Mouse (Mus musculus): ENCODE data around the gene Hapln2.

Gene Hapln2

DNA sequence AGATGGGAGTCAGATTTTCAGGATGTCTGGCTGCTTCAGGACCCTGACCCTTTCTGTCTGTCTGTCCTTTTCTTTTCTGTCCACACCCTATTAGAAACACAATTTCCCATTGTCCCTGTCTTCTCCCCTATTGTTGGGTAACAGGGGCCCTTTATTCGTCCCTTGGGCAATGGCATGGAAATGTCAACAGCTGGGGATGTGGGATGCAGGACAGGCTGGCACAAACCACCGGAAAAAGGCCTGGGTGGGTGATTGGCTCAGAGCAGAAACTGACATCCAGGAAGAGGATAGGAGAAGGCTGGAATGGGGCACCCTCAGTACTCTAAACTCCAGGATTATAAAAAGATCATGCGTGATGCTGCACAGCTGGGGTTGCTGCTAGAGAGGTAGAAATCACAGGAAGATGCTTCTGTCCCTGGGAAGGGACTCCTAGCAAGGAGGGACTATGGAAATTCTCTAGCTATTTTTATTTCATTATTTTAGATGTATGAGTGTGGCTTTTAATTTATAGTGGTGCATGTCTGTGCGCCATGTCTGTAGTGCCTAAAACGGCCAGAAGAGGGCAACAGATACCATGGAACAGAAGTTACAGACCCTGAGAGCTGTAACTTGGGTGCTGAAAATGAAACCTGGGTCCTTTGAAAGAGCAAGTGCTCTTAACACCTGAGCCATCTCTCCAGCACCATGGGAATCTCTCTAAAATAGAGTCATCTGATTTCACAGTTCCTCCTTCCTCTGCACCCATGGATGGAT is at the start of gene Hapln2:
Gene Hapln2, minus strand, starts transcription at position 150 of the 753 bp plus-strand sequence.
- peak; percentile 18 to 22 for DNase-seq

DNA sequence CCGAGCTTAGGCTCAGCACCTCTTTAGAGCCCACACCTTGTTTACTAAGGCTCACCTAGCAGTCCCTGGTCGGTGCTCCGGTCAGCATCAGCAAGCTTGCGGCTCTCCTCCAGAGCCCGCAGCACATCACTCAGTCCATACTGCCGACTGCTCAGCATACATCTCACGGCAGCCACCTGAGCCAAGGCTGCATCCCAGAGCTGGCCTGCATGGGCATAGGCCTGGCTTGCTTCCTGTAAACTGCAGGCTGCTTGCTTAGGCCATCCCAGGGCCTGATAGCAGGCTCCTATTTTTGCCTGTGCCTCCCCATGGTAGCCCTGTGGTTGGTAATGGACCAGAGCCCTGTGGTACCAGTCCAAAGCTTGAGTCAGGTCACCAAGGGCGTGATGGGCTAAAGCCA is 47.4 kb upstream of the Hapln2 start:
- DNase-seq, result peak; percentile 54 to 59

DNA sequence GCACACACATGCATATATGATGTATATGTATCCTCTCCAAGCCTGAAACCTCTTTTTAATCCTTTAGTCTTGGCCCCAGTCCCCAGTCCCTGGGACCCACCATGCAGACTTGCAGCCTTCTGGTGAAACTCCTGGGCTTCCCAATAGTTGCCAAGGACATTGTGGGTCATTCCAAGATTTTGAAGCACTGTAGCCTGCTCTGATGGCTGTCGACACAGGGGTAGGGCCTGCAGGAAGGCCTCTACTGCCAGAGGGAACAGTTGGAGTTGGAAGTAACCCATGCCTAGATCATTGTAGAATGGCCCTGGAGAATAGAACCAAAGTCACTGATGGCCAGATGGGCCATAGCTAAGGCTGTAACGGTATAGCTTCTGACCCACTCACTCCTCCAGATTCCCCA is 47.0 kb upstream of the Hapln2 start:
- DNase-seq, result peak; percentile 64 to 77

DNA sequence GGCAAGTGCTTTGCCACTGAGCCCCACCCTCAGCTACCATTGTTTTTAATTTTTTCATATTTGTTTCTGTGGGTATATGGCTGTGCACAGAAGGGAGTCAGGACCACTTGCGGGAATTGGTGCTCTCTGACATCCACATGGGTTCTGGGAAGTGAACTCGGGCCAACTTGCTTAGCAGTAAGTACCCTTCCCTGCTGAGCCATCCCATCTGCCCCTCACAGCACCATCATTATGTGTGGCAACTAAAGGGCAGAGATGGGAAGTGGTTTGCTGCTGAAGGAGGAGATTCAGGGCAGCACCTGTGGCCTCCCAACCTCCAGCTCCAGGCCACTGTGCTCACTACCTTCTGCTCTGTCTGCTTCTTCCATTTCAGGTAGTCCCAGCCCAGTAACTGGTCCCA is 46.2 kb upstream of the Hapln2 start:
- peak; percentile 52 to 70 for DNase-seq

DNA sequence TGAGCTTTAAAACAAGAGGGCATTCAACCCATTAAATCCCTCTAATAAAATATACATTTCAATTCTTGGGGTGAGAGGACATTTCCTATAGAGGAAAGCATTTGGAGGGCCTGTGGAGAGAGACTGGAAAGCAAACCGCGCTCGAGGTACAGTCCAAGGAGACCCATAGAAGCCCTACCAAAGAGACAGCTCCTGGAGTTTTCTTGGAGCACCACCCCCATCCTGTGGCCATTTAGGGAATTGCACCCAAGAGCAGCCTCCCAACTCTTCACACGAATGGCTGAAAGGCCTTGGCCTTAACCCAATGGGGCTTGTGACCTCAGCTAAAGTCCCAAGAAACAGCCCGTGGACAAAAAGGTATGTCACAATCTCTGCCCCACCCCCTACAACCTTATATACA is 44.4 kb upstream of the Hapln2 start:
- peak; percentile 94 to 96 for DNase-seq

DNA sequence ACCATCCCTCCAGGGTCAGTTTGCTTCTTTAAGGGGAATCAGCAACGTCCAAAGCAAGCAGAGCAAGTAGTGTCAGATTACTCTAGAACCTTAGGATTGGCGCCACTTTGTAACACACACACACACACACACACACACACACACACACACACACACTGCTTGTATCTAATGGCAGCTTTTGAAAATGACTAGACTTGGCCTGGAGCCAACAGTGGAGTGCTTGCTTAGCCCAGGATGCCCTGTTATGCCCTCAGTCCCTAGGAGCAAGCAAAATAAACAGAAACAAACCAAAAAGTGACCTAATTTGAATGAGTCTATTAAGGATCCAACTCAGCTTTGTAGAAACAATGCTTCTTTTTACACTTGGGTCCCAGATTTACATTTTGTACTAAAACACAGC is 41.0 kb upstream of the Hapln2 start:
- peak in 1 of 2 experiments; percentile 23 for DNase-seq

DNA sequence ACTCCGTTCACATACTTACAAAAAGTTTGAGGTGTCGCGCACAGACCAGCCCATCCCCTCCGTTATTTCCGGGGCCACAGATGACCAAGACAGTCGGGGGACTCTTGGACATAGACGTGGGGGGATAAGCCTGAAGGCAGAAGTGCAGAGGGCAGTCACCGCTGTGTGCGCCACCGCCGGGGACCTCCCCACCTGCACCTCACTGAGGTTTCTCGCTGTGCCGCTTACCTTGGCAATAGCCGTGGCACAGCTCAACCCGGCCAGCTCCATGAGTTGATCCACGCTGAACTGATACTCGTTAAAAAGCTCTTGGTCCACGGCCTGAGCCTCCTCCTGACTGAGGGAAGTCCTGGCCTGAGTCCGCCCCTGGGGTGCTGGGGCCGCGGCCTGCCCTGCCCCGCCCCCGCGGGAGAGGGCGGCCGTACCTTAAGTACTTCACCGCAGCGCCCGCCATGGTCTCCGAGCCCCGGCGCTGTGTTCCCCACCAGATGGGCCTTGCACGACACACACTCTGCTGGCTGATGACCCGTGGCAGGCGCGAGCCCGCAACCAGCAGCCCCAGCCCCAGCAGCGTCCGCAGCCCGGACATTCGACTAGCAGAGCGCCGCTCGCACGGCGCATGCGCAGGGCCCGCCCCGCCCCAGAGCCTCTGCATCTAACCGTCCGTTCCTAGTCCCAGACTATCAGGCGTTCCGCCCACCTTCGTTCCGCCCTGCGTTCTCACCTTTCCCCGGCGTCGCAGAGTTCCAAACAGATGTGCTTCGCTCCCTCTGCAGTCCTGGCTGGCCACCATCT is 30.7 kb upstream of the Hapln2 start, which contains the start of gene Naxe:
Gene Naxe, minus strand, starts transcription at position 594 of the 795 bp plus-strand sequence.
- peak; percentile 90 to 94 for DNase-seq

DNA sequence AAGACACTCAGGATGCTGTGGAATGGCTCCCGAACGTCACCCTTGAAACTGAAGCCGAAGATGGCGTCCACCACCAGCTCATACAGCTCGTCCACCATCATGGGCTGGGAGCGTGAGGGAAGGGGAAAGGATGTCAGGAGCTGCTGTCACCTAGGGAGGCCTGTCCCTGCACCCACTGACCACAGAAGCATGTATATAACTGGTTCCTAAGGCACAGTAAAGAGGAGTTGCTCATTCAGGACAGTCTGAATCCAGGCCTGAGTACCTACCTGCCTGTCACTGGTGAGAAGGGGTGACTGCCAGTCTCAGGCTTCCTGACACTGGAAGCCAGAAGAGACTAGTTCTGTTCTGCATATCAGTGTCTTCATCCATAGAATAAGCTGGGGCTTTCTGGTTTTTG is 29.6 kb upstream of the Hapln2 start:
- DNase-seq, result no peak

DNA sequence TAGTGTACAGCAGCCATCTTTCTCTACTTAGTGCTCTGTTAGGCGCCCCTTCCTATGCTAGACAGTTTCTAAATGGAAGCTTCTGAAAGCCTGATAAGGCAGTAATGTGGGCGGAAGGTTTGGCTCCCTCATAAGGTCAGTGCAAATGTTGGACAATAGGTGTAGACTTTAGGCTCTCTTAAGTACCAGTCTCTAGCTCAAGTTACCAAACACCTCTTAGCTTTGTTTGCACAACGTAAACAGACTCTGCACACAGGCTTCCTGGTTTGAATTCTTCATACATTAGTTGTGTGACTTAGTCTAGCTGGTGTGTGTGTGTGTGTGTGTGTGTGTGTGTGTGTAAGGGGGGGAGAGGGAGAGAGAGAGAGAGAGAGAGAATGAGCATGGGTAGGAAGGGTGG is 22.1 kb upstream of the Hapln2 start:
- DNase-seq, result no peak

DNA sequence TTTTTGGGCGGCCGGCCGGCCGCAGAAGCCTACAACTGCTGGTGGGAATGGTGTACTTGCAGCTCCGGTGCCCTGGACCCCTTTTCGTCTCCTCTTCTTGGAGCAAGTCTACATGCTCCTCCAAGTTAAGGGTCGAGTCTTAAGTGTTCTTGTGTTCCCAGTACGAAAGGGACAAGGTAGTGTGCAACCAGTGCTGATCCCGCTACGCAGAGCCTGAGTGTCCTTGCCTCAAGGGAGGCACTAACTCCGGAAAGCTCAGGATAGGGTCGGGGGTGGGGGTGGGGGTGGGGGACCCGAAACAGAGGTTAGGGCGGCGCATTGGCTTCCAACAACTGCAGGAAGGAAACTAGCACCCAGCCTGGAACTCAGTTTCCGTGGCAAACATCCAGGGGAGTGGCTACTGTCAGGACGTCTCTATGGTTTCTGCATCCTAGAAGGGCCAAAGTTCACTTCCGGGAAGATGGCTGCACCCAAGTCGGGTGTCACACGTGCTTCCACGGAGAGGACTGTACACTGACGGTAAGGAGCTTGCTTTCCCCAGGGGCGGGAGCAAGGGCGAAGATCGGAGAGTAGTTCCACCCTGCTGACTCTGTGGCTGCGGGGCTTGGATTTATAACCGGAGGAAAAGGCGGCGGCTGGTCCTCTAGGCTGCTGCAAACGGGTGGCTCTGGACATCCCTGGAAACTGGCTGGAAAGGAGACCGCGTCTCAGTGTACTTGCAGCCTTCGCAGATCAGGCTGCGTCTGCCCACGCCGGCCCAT is 15.5 kb upstream of the Hapln2 start, which contains the start of gene Gpatch4:
Gene Gpatch4, plus strand, starts transcription at position 448 of the 761 bp plus-strand sequence.
- peak; percentile 95 to 96 for DNase-seq

DNA sequence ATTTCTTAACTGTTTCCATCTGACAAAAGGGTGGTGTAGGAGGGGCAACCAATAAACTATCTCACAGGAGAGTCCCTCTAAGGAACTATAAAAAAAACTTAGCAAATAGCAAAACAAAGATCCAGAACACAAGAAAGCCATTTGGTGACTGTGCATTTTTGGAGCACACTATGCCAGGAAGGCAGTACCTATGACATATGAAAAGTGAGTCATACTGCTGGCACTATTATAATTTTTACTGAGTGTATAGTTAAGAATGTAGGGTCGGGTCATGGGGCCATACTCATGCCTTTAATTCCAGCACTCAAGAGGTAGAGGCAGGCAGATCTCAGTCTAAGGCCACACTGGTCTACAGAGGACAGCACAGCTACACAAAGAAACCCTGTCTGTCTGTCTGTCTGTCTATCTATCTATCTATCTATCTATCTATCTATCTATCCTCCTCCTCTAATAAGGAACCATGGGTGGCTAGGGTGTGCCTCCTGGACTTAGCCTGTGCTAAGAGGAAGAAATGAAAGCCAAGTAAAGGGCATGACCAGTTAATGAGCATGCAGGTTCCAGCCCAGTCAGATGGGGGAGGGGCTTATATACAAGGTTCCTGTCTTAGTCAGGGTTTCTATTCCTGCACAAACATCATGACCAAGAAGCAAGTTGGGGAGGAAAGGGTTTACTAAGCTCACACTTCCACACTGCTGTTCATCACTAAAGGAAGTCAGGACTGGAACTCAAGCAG is 8.3 kb upstream of the Hapln2 start:
- DNase-seq, result no peak

DNA sequence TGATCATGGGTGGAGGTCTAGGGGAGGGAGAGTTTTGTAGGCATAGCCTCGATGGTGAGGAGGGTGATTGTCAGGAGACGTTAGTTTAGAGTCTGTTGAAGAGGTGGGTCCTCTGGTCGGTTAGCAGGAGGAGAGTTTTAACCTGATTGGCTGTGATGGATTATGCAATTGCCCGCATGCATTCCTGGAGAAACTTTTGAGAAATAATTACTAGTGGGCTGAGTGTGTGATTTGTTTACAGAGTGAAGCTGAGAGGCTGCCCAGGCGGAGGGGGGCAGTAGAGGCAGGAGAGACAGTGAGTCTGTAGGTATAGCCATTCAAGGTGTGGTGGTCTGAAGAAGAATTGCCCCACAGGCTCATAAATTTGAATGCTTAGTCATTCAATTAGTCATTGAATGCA is 6.1 kb upstream of the Hapln2 start:
- DNase-seq, result no peak

DNA sequence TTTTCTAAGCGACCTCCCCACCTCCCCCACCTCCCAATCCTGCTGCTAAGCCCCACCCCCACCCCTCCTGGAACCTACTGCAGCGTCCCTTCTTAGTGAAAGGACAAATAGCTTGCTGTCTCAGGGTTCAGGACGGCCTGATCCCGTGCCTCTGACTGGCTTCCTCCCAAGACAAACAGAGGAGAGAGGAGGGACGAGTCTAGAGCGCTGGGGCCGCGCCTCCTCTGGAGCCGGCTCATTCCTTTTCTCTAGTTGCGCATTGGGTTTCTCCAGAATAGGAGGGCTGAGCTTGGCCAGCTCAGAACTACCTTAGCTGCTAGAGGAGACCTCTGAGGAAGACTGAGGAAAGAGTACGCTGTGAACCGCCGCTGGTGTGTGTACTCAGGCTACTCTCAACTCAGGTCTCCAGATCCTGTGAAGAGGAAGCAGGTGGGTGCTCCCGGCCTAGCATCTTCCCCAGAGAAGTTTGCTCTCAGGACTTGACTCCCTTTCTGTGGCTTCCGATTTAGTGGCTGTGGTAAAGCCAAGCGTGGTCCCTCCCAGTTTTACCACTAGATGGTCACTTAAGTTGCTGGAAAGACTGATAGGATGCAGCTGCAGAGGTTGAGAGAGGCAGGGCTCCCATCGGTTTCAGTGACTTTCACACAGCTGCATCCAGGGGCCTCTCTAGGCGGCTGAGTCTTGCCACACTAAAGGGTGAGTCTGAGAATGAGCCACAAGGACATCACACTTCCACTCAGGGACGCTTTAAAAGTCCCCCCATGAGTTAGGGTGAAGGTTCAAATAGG is 3.4 kb upstream of the Hapln2 start:
- DNase-seq, result peak; percentile 28 to 31

DNA sequence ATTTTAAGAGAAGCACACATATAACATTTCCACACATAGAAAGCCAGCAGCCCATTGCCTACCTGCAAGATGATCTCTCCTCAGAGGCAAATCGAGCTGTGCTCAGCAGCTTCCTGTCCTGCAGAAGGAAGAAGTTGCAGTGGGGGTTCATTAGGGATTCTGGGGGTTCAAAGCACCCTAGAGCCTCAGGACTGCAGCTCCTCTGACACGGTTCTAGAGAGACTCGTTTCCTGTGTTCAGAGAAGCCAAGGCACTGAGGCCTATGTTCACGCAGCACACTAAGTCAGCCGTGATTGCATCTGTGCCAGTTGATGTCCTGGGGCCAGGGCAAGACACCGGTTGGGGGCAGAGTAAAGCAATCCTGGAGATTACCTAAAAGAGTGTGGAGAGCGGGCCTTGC is 560 bp downstream of the Hapln2 start:
- DNase-seq, result no peak

DNA sequence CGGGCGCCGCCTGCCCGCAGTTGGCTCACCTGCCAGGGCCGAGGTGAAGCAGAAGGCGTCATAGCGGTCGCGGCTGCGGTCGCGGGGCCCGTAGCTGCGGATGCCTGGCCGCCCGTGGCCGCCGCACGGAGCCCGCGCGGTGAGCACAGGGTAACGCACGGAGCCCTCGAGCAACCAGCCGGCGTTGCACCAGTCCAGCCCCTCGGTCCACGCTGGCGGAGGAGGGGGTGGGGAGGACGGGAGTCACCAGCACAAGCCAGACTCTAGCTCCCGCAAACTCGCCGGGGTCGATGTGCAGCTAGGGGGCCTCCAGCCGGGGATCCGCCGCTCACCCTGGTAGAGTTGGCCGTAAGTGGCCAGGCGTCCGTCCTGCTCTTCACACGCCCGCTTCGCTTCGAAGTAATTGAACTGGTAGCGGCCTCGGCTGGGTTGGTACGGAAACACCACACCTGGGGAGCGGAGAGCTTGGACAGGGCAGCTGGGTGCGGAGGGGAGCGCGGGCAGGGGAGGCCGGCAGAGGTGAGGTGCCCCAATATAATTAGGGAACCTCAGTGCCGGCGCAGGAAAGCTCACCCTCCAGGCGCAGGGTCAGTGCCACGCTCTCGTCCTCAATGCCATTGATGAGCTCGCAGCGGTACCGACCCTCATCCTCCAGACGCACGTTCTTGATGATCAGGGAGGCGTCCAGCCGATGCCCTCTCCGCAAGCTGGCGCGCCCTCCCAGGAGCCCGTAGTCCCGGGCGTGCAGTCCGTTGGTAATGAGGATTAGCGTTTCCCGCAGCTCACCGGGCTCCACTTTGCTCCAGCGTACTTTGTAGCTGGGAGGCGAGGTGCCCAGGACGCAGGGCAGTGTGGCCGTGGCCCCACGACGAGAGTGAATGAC is 4.0 kb downstream of the Hapln2 start:
- peak; percentile 15 to 32 for DNase-seq

DNA sequence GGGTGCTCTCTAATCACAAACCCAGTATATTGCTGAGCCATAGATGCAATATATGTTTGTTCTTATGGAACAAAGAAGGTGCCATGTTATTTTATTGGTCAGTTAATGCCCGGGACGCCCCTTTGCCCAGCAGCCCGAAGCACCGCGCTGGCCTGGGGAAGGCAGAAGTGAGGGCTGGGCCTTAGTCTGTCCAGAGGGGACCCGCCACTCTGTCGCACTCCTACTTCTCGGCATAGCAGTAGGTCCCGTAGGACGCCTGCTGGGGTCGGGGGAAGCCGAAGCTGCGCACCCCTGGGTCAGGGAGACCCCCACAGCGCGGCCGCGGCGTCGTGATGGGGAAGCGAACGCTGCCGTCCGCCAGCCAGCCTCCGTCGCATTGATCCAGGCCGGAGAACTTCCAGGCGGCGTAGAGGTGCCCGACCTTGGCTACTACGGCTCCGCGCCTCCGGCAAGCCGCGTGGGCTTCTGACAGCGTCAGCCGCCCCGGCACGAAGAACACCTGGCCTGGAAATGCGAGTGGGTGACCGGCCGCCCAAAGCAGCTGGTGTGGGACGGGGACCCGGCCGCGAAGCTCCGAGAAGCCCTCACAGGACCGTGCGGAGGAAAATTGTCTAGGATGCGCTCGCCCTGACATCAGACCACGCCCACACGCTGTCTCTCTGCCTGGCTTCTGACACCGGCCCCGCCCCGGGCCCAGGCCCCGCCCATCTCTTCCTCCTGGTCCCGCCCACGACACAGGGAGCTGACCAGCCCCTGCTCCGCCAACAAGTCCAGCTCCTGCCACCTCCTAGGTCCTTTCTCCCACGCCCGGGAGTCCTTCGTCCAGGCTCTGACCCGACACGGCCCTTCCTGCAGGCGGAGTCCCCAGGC is 4.8 kb downstream of the Hapln2 start:
- DNase-seq, result peak; percentile 92 to 96

DNA sequence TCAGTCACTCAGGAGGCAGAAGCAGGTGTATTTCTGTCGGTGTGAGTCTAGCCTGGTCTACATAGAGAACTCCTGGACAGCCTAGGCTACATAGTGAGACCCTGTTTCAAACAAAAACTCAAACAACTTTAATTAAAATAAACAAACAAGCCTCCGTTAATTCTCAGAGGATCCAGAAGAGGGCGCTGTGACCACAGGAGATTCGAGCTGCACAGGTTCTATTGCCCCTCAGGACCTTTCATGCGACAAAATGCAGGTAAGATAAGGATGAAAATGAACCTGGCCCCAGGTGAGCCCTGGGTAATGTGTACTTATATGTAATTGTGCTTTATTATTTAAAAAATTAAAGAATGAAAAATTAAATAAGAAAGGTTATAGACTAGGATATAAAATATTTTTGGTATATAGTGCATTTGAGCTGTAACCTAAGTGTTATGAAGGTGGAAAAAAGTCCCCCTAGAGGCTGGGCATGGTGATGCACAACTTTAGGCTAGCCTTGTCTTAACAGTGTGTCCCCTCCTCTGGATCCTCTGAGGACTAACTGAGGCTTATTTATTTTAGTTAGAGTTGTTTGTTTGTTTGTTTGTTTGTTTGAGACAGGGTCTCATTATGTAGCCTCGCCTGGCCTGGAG is 16.6 kb downstream of the Hapln2 start:
- DNase-seq, result peak; percentile 59 to 66

DNA sequence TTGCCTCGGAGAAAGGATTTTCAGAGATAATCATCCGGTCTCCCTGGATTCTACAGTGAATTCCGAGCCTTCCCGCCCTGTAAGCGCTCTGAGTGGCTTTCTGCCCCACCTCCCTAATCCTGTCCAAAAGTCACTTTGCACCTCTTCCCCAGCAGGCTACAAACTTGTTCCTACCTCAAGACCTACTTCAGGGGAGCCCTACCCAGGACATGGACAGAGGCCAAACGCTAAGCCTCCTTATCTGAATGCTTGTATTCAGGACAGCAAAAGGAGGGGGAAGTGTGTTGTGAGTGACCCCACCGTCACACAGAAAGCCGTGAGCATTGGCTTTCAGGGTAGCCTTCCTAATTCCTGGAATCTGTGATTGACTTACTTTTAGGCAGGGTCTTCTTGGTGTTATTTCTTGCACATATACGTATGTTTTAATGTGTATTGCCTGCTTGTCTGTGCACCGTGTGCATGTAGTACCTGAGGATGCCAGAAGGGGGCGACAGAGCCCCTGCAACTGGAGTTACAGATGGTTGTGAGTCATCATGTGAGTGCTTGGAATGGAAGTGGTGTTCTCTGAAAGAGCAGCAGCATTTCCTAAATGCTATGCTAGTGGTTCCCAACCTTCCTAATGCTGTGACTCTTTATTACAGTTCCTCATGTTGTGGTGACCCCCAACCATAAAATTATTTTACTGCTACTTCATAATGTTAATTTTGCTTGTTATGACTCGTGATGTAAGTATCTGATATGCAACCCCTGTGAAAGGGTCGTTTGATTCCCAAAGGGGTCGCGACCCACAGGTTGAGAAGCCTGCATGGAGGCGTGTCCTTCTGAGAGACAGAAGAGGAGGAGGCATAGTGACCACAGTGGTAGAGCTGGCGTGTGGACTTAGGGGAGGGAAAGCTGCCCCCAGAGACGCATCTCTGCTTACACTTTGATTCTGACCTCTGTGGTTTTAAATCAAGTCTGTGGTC is 21.3 kb downstream of the Hapln2 start:
- DNase-seq, result peak in 1 of 2 experiments; percentile 47

Measured in cerebellum, postnatal 10 days (tissue).